Mouse (Mus musculus) ES-E14 (cell line): Measurements from ENCODE around the gene Slc30a10. TPM values are rescaled to one million over a fixed set of nuclear protein-coding genes. Genes with fewer than 3 reads are reported as not detected.

Experiments used
- DNase-seq: peaks from one replicate; pipeline ENCODE4 v3.0.0-alpha.2; 2013; ENCODE audit warnings: low read depth, low spot score
- H3K27ac ChIP-seq: 2 replicates; pipeline ENCODE4 v1.5.1; 2012; ENCODE audit warnings: low read depth, mild to moderate bottlenecking, low read length, moderate library complexity, mixed read lengths; ENCODE audit not compliant: poor library complexity, insufficient read depth, severe bottlenecking
- H3K36me3 ChIP-seq: 2 replicates; pipeline ENCODE4 v1.6.1; 2012; ENCODE audit warnings: mild to moderate bottlenecking, low read length, moderate library complexity, mixed read lengths; ENCODE audit not compliant: control insufficient read depth, poor library complexity, insufficient read depth, severe bottlenecking
- H3K4me1 ChIP-seq, 2 experiments: fragments of 150-350 bp in 1 of 2; sonication (generic) in 1 of 2; 2 replicates each; pipeline ENCODE4 v1.6.1; 2012; ENCODE audit warnings: low read length in 2 of 2, mild to moderate bottlenecking in 1 of 2, mixed read lengths in 1 of 2; ENCODE audit not compliant: control insufficient read depth in 2 of 2, insufficient read depth in 2 of 2, poor library complexity in 1 of 2
- H3K4me3 ChIP-seq, 2 experiments: fragments of 150-350 bp in 1 of 2; sonication (generic) in 1 of 2; 2 replicates each; pipeline ENCODE4 v1.5.1; 2012; ENCODE audit warnings: low read length in 2 of 2, low read depth in 1 of 2, mild to moderate bottlenecking in 1 of 2, mixed read lengths in 1 of 2; ENCODE audit not compliant: insufficient read depth in 1 of 2, poor library complexity in 1 of 2, severe bottlenecking in 1 of 2
- H3K9ac ChIP-seq: 2 replicates; pipeline ENCODE4 v1.6.1; 2012; ENCODE audit warnings: low read depth, mild to moderate bottlenecking, low read length, mixed read lengths; ENCODE audit not compliant: poor library complexity, insufficient read depth, severe bottlenecking
- H3K9me3 ChIP-seq: fragments of 150-350 bp; sonication (generic); 2 replicates; pipeline ENCODE4 v1.6.1; 2012; ENCODE audit warnings: low read depth, mild to moderate bottlenecking, low read length; ENCODE audit not compliant: control insufficient read depth, insufficient read depth
- CHD2 ChIP-seq: IDR thresholded peaks from 2 replicates; pipeline ENCODE4 v1.6.1; 2014; ENCODE audit warnings: mild to moderate bottlenecking, low read depth, low read length, inconsistent platforms
- HCFC1 ChIP-seq: IDR thresholded peaks from 2 replicates; pipeline ENCODE4 v1.6.1; 2012; ENCODE audit warnings: low read length, inconsistent platforms, borderline replicate concordance; ENCODE audit not compliant: insufficient read depth
- MAFK ChIP-seq: IDR thresholded peaks from 2 replicates; pipeline ENCODE4 v1.6.1; 2014; ENCODE audit warnings: mild to moderate bottlenecking, low read depth, low read length, inconsistent platforms; ENCODE audit not compliant: insufficient read depth
- ZC3H11A ChIP-seq: IDR thresholded peaks from 2 replicates; pipeline ENCODE4 v1.6.1; 2012; ENCODE audit warnings: low read depth, mild to moderate bottlenecking, inconsistent platforms, low read length, borderline replicate concordance
- ZNF384 ChIP-seq: IDR thresholded peaks from 2 replicates; pipeline ENCODE4 v1.6.1; 2012; ENCODE audit warnings: low read depth, low read length, inconsistent platforms
- in situ Hi-C, 2 experiments: fragments of 600-800 bp; cut with MboI; formaldehyde crosslinking; loops; one replicate each; pipeline ENCODE4 v1.15.1; 2025; ENCODE audit warnings: low sequenced_read_pairs in 2 of 2, inconsistent platforms in 1 of 2; ENCODE audit not compliant: unreplicated experiment in 2 of 2
- total RNA-seq: library from RNA; depleted of rRNA; stranded (reverse); fragments of 300-350 nt; gene quantifications from 2 replicates; pipeline ENCODE4 v1.2.3, GENCODE M21; 2012

Gene Slc30a10
- total RNA-seq, 1 experiment, result 0.45 TPM

DNA sequence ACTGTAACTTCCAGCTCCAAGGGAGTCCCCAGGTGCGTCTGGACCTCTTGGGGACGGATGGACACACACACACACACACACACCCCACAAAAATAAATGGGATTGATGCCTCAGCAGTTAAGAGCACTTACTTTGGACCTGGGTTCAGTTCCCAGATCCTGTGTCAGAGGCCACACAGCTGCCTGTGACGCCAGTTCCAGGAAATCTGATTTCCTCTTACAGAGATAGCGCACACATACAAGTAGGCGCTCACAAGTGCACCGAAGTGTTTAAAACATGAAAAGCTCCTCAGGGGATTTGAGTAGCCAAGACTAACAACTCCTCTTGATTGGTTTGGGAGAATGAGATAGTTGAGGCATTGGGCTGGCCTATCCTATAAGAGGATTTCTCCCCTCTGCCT, 33.9 kb upstream of the Slc30a10 start:
- no peak overlapping the region for H3K4me3 ChIP-seq
- no peaks in the 10 kb centered on the region for H3K4me1 ChIP-seq
- H3K36me3 ChIP-seq, result peaks cover 41% of the 10 kb centered on the region
- H3K27ac ChIP-seq, result no peak overlapping the region
- DNase-seq, result no peak
- TF ChIP-seq ZNF384 (no peak), HCFC1 (no peak), MAFK (no peak), CHD2 (no peak), ZC3H11A (no peak)
- no peak overlapping the region for H3K9ac ChIP-seq
- in situ Hi-C loops, result no loop called here
- H3K9me3 ChIP-seq, result no peaks in the 10 kb centered on the region

DNA sequence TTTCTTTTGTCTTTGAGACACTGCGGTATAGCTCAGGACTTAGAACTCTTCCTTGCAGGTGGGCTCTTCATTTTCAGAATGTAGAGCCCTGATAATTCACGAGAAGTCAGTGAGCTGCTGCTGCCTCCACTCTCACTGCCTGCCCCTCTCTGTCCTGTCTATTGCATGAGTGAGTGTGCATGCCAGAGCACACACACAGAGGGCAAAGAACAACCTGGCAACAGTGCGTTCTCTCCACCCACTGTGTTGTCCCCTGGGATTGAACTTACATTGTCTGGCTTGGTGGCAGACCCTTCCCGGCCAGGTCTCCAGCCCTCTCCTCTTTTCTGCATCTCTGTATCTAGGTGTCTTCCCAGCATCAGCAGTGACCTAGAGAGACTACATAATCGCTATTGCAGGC, 28.1 kb upstream of the Slc30a10 start:
- in situ Hi-C loops, result no loop called here
- Histone ChIP-seq H3K9ac (no peak overlapping the region), H3K4me3 (no peak overlapping the region), H3K9me3 (no peaks in the 10 kb centered on the region), H3K36me3 (peaks cover 29% of the 10 kb centered on the region), H3K27ac (no peak overlapping the region), H3K4me1 (no peaks in the 10 kb centered on the region)
- TF ChIP-seq ZC3H11A, result no peak
- no peak for TF ChIP-seq HCFC1
- TF ChIP-seq CHD2, result no peak
- TF ChIP-seq MAFK, result no peak
- DNase-seq, result no peak

DNA sequence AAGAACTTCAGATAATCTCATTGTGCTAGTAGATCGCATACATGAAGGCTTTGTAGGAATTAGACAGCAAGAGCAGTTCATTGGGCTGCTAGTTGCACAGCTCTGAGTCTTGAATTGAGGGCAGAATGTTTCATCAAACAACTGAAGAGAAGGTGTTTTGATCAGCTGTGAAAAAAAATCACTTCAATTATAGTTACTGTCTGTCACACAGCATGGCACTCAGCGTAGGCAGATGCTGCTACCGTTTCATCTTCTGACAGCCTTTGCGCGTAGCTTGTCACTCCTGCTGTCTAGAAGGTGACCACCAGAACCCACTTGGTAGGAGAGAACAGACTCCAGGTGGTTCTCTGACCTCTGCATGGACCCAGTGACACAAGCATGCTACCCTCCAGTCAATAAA, 24.2 kb upstream of the Slc30a10 start:
- Histone ChIP-seq H3K9ac (no peak overlapping the region), H3K4me1 (no peaks in the 10 kb centered on the region), H3K27ac (no peak overlapping the region), H3K4me3 (no peak overlapping the region), H3K36me3 (peaks cover 19% of the 10 kb centered on the region), H3K9me3 (no peaks in the 10 kb centered on the region)
- in situ Hi-C loops, result no loop called here
- no peak for DNase-seq
- TF ChIP-seq HCFC1 (no peak), ZNF384 (no peak), MAFK (no peak), CHD2 (no peak), ZC3H11A (no peak)

DNA sequence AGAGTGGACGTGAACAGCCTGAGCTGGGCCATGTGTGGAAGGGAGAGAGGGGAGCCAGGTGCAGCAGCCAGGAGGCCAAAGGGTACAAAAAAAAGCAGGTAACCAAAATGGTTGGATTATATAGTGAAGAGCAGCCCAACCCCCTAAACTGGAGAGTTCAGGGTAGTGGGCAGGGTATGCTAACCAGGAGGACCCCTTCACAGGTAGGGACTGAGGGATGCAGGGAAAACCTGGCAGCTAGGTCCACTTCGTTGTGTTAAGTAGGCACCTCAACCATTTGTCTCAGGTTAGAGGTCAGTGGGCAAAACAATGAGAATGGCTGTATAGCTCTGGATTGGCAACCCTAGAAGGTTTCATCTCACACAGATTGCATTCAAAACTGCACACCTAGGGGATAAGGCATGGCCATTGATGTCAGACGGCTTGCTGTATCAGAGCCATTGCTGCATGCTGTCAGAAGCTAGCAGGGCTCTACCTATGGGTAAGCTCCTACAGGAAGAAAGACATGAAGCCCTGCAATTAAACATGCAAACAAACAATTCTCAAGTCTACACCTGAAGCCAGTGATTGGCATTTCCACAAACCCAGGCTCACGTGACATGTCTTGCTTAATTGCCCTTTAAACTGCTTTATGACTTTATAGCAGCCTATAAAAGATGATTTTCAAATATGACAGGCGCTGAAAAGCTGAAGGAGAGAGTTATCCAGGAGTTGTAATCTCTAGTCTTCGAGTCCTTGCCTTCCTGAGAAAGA, 23.2 kb upstream of the Slc30a10 start:
- H3K4me3 ChIP-seq, result no peak overlapping the region
- H3K9ac ChIP-seq, result no peak overlapping the region
- in situ Hi-C loops, result no loop called here
- no peaks in the 10 kb centered on the region for H3K4me1 ChIP-seq
- H3K36me3 ChIP-seq, result peaks cover 19% of the 10 kb centered on the region
- no peak overlapping the region for H3K27ac ChIP-seq
- DNase-seq, result no peak
- TF ChIP-seq ZC3H11A (no peak), CHD2 (no peak), HCFC1 (no peak), ZNF384 (no peak), MAFK (no peak)
- no peaks in the 10 kb centered on the region for H3K9me3 ChIP-seq

DNA sequence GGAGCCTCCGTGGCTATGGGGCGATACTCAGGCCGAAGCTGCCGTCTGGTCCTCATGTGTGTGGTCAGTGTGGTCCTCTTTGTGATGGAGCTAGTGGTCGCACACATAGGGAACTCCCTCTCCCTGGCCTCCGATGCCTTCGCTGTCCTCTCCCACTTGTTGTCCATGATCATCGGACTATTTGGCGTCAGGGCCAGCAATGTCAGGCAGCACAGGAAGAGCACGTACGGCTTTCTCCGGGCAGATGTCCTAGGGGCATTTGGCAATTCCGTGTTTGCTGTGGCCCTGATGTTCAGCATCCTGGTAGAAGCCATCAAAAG, 22.7 kb upstream of the Slc30a10 start:
- no peak overlapping the region for H3K27ac ChIP-seq
- H3K9ac ChIP-seq, result no peak overlapping the region
- H3K4me1 ChIP-seq, result no peaks in the 10 kb centered on the region
- in situ Hi-C loops, result no loop called here
- no peaks in the 10 kb centered on the region for H3K9me3 ChIP-seq
- H3K36me3 ChIP-seq, result peaks cover 15% of the 10 kb centered on the region
- TF ChIP-seq CHD2, result no peak
- no peak for TF ChIP-seq MAFK
- no peak for TF ChIP-seq ZC3H11A
- no peak for TF ChIP-seq ZNF384
- no peak for TF ChIP-seq HCFC1
- no peak overlapping the region for H3K4me3 ChIP-seq
- no peak for DNase-seq
